Mouse (Mus musculus): Measurements from ENCODE around the gene Rfx8. TPM values are rescaled to one million over a fixed set of nuclear protein-coding genes. Genes with fewer than 3 reads are reported as not detected.
A peak's percentile ranks its signal among the peaks of the same experiment; 100 is the strongest.

Rfx8 gene
- polyA plus RNA-seq, 1 experiment from 2014 or later, result 0.18 TPM

DNA sequence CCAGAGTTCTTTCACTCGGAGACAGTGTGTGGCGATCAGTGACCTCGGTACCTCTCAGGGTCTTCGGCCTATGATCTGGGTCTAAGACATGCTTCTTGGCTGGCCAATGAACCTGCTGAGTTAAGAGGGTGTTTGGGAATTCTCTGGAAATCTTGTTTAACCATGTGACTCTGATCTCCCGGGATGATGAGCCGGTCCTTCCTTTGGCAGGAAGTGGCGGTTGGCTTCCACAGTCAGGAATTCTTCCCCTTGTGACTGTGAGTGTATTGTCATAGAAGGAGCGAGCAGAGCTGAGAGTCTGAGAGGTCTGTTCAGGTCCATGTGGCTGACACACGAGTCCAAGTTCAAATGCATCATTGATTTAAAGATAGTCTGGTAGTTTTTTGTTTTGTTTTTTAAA is 37.4 kb upstream of the Rfx8 start:
- no peaks in the 10 kb centered on the region for H3K9me3 ChIP-seq (ENCODE audit: control insufficient read depth, low read length)
- peaks cover 18% of the 10 kb centered on the region for H3K4me1 ChIP-seq (ENCODE audit: control insufficient read depth, insufficient read depth, low read length)
- H3K9ac ChIP-seq (ENCODE audit: low read depth, low read length), result no peak overlapping the region
- H3K36me3 ChIP-seq (ENCODE audit: control insufficient read depth, insufficient read depth, low read length), result no peaks in the 10 kb centered on the region
- no peak for ATAC-seq (ENCODE audit: low FRiP score, low TSS enrichment)
- H3K4me2 ChIP-seq (replicated peaks; ENCODE audit: low read depth, low read length), result no peak overlapping the region
- no peaks in the 10 kb centered on the region for H3K27me3 ChIP-seq (ENCODE audit: control insufficient read depth, insufficient read depth, low read length)
- WGBS, result 79% methylated on average over 9 of the region's 9 CpGs
- no peak overlapping the region for H3K4me3 ChIP-seq (ENCODE audit: low read length)
- no peak overlapping the region for H3K27ac ChIP-seq (ENCODE audit: low read depth, low read length)

DNA sequence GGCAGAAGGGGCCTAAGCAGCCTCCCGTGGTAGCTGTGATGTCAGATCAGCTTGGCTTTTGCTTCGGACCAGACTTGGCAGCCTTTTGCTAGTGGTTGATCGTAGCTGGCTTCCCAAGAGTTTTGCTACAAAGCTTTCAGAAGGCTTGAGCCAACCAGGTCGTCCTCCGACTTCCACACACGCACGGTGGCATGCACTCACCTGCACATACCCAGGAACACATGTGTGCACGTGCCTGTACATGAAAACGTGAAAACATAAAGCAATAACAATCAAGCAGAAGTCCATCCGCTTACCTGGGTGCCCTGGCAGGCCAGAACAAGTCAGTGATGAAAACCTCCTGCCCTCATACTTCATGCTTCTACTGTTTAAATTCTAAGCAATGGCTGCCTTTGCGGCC is 36.2 kb upstream of the Rfx8 start:
- H3K4me2 ChIP-seq (replicated peaks; ENCODE audit: low read depth, low read length), result no peak overlapping the region
- H3K9ac ChIP-seq (ENCODE audit: low read depth, low read length), result no peak overlapping the region
- no peaks in the 10 kb centered on the region for H3K36me3 ChIP-seq (ENCODE audit: control insufficient read depth, insufficient read depth, low read length)
- no peak overlapping the region for H3K27ac ChIP-seq (ENCODE audit: low read depth, low read length)
- no peaks in the 10 kb centered on the region for H3K27me3 ChIP-seq (ENCODE audit: control insufficient read depth, insufficient read depth, low read length)
- H3K9me3 ChIP-seq (ENCODE audit: control insufficient read depth, low read length), result no peaks in the 10 kb centered on the region
- 88% methylated on average over 11 of the region's 11 CpGs for WGBS
- peaks cover 15% of the 10 kb centered on the region for H3K4me1 ChIP-seq (ENCODE audit: control insufficient read depth, insufficient read depth, low read length)
- ATAC-seq (ENCODE audit: low FRiP score, low TSS enrichment), result no peak
- H3K4me3 ChIP-seq (ENCODE audit: low read length), result no peak overlapping the region

DNA sequence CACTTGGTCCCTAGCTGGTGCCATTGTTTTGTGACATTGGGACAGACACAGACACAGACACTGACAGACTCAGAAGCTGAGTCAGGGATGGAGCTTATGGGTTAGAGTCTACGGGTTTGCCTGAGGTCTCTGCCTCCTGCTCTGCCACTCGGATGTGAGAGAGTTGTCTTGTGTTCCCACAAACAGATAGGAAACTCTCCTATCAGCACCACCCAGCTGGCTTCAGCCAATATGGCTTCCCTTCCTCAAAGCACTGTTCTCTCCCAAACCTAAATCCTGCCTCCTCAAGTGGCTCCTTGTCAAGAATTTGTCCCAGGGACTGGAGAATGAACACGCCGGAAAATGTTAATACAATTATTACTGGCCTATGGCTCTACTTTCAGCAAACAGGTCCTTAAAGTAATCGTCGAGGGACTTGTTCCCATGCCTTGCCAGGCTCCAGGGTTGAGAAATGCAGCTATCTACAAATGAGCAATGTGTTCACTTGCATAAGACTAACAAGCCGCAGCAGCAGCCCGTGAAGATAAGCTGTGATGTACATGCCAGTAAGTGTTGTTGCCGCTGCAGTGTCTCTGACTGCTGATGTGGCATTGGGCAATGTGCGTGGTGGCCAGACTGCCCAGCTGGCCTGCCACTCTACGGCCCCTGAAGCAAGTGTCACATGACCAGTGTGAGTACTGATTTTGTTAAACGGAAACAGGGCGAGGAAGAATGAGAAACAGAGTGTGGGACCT is 33.6 kb upstream of the Rfx8 start:
- no peak for ATAC-seq (ENCODE audit: low FRiP score, low TSS enrichment)
- no peaks in the 10 kb centered on the region for H3K9me3 ChIP-seq (ENCODE audit: control insufficient read depth, low read length)

DNA sequence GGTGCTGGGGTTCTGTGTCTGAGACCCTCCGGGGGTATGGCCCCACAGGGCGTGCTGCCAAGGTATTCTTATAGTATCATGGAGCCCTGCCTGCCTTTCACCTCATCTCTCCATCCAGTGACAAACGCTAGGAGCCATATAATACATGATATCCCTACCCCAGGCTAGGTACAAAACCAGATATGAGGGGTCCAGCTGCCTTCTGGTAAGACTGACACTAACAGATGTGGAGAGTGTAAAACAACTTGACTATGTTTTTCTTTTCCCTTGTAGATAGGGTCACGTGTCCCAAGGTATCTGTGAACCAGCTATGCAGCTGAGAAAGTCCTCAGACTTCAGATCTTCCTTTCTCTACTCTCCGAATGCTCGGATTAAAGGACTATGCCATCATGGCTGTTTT is 30.7 kb upstream of the Rfx8 start:
- H3K4me1 ChIP-seq (ENCODE audit: control insufficient read depth, insufficient read depth, low read length), result peaks cover 12% of the 10 kb centered on the region
- no peaks in the 10 kb centered on the region for H3K9me3 ChIP-seq (ENCODE audit: control insufficient read depth, low read length)
- ATAC-seq (ENCODE audit: low FRiP score, low TSS enrichment), result no peak
- H3K27ac ChIP-seq (ENCODE audit: low read depth, low read length), result no peak overlapping the region
- no peak overlapping the region for H3K9ac ChIP-seq (ENCODE audit: low read depth, low read length)
- H3K27me3 ChIP-seq (ENCODE audit: control insufficient read depth, insufficient read depth, low read length), result no peaks in the 10 kb centered on the region
- no peaks in the 10 kb centered on the region for H3K36me3 ChIP-seq (ENCODE audit: control insufficient read depth, insufficient read depth, low read length)
- H3K4me2 ChIP-seq (replicated peaks; ENCODE audit: low read depth, low read length), result no peak overlapping the region
- WGBS, result 80% methylated on average over 6 of the region's 6 CpGs
- no peak overlapping the region for H3K4me3 ChIP-seq (ENCODE audit: low read length)

More for the DNA sequence above, 33.6 kb upstream of the Rfx8 start:
- Histone ChIP-seq H3K27me3 (ENCODE audit: control insufficient read depth, insufficient read depth, low read length) (no peaks in the 10 kb centered on the region), H3K4me1 (ENCODE audit: control insufficient read depth, insufficient read depth, low read length) (peaks cover 13% of the 10 kb centered on the region), H3K4me3 (ENCODE audit: low read length) (no peak overlapping the region), H3K4me2 (replicated peaks; ENCODE audit: low read depth, low read length) (no peak overlapping the region), H3K36me3 (ENCODE audit: control insufficient read depth, insufficient read depth, low read length) (no peaks in the 10 kb centered on the region), H3K9ac (ENCODE audit: low read depth, low read length) (no peak overlapping the region), H3K27ac (ENCODE audit: low read depth, low read length) (no peak overlapping the region)
- WGBS, result 83% methylated on average over 13 of the region's 13 CpGs

DNA sequence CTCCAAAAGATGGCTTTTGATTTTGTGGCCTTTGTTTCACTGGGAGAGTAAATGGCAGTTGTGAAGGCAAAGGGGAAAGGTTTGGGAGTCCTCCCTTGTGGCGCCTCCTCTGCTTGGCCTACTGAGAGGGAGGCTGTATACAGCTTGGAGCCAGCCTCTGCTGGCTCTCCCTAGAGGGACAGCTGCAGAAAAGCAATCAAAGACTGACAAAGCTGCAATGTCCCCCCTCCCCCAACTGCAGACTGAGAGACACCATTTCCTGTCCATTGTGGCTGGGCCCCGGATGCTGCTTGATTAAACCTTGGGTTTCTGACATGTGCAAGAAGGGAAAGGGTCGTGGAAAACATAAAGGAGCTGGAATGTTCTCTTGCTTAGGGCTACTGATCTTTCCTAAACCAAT is 28.9 kb upstream of the Rfx8 start:
- peaks cover 16% of the 10 kb centered on the region for H3K4me1 ChIP-seq (ENCODE audit: control insufficient read depth, insufficient read depth, low read length)
- no peaks in the 10 kb centered on the region for H3K27me3 ChIP-seq (ENCODE audit: control insufficient read depth, insufficient read depth, low read length)
- no peak for ATAC-seq (ENCODE audit: low FRiP score, low TSS enrichment)
- H3K9me3 ChIP-seq (ENCODE audit: control insufficient read depth, low read length), result no peaks in the 10 kb centered on the region
- 17% methylated on average over 3 of the region's 3 CpGs for WGBS
- H3K4me3 ChIP-seq (ENCODE audit: low read length), result no peak overlapping the region
- no peaks in the 10 kb centered on the region for H3K36me3 ChIP-seq (ENCODE audit: control insufficient read depth, insufficient read depth, low read length)
- H3K9ac ChIP-seq (ENCODE audit: low read depth, low read length), result no peak overlapping the region; the same call in 1 of the 2 replicates
- H3K27ac ChIP-seq (ENCODE audit: low read depth, low read length), result peak overlapping the region; percentile 53; the same call in 1 of the 2 replicates
- H3K4me2 ChIP-seq (replicated peaks; ENCODE audit: low read depth, low read length), result no peak overlapping the region

DNA sequence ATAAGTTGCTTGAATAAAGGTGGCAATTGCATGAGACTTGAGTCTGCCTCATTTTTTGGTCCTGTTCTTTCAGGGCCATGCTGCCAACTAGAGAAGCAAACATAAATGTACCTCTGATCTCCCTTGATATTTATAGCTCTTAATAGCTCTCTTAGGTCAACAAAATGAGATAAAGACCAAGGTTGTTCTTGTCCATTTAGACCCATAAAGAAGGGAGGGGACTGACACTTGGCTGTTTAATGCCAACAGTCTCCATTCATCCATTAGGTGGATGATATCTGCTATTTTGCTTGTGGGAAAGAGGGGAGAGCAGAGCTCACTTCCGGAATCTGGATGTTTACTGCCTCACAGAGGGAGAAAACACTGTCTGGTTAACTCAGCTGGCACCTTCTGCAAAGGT is 28.4 kb upstream of the Rfx8 start:
- Histone ChIP-seq H3K9ac (ENCODE audit: low read depth, low read length) (no peak overlapping the region; the same call in 1 of the 2 replicates), H3K27ac (ENCODE audit: low read depth, low read length) (no peak overlapping the region), H3K4me2 (replicated peaks; ENCODE audit: low read depth, low read length) (no peak overlapping the region), H3K9me3 (ENCODE audit: control insufficient read depth, low read length) (no peaks in the 10 kb centered on the region), H3K4me1 (ENCODE audit: control insufficient read depth, insufficient read depth, low read length) (peaks cover 16% of the 10 kb centered on the region), H3K36me3 (ENCODE audit: control insufficient read depth, insufficient read depth, low read length) (no peaks in the 10 kb centered on the region), H3K4me3 (ENCODE audit: low read length) (no peak overlapping the region), H3K27me3 (ENCODE audit: control insufficient read depth, insufficient read depth, low read length) (no peaks in the 10 kb centered on the region)
- 24% methylated on average over 1 of the region's 1 CpGs for WGBS
- no peak for ATAC-seq (ENCODE audit: low FRiP score, low TSS enrichment)

DNA sequence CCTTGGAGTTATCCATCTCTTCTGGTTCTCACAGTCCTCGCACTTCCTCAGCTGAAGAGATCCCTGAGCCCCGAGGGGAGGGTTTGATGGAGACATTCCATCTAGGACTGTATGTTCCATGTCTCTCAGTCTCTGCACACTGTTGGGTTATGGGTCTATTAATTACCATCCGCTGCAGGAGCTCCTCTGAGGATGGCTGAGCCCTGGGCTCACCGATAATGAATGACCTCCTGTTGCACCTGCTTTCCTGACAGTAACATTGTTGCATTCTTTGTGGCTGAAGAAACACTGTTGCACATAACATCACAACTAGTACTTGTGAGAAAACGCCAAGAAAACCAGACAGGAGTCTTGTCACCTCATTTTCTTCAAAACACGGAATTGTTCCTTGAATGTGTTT is 27.9 kb upstream of the Rfx8 start:
- H3K9me3 ChIP-seq (ENCODE audit: control insufficient read depth, low read length), result no peaks in the 10 kb centered on the region
- 61% methylated on average over 6 of the region's 6 CpGs for WGBS
- no peak overlapping the region for H3K9ac ChIP-seq (ENCODE audit: low read depth, low read length)
- no peaks in the 10 kb centered on the region for H3K36me3 ChIP-seq (ENCODE audit: control insufficient read depth, insufficient read depth, low read length)
- no peak overlapping the region for H3K27ac ChIP-seq (ENCODE audit: low read depth, low read length)
- H3K4me3 ChIP-seq (ENCODE audit: low read length), result no peak overlapping the region
- no peak overlapping the region for H3K4me2 ChIP-seq (replicated peaks; ENCODE audit: low read depth, low read length)
- peaks cover 16% of the 10 kb centered on the region for H3K4me1 ChIP-seq (ENCODE audit: control insufficient read depth, insufficient read depth, low read length)
- no peaks in the 10 kb centered on the region for H3K27me3 ChIP-seq (ENCODE audit: control insufficient read depth, insufficient read depth, low read length)
- no peak for ATAC-seq (ENCODE audit: low FRiP score, low TSS enrichment)

DNA sequence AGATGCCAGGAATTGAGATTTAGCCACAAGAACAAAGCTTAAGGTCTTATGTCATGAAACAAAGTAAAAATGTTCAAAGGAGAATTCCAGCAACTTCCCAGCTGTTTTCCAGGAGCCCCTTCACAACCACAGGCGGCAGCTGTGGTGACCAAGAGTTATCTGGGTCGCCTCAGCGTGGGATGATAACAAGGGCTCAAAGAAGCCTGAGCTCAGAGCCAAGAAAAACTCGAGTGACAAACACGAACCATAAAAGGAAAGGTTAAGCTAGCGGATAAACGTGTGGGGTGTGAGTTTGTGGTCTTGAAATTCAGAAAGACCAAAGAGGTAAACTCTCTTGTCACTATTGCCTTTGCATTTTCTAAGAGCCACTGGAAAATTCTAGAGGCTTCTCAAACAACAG is 25.7 kb upstream of the Rfx8 start:
- ATAC-seq (ENCODE audit: low FRiP score, low TSS enrichment), result no peak
- 29% methylated on average over 7 of the region's 7 CpGs for WGBS
- H3K4me2 ChIP-seq (replicated peaks; ENCODE audit: low read depth, low read length), result no peak overlapping the region

DNA sequence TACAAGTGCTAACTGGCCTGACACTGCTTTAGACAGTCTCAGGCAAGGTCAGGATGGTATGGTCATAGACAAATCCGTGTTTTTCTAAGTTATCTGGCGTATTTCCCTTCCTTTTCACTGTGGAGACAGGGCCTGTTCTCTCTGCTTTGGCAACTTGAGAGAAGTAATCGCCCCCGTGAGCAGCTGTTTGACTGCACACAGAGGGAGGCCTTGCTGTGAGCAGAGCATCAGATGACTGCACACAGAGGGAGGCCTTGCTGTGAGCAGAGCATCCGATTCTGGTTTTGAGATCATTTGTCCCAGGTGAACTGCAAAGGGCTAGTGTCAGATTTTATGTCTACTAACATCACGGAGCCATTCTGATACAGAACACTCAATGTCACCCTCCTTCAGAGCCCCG is 20.2 kb upstream of the Rfx8 start:
- H3K9ac ChIP-seq (ENCODE audit: low read depth, low read length), result no peak overlapping the region
- ATAC-seq (ENCODE audit: low FRiP score, low TSS enrichment), result peak; percentile 40; the same call in 1 of the 2 replicates
- no peaks in the 10 kb centered on the region for H3K9me3 ChIP-seq (ENCODE audit: control insufficient read depth, low read length)
- no peak overlapping the region for H3K4me3 ChIP-seq (ENCODE audit: low read length)
- H3K4me1 ChIP-seq (ENCODE audit: control insufficient read depth, insufficient read depth, low read length), result 0 out of 2 replicates have a peak, but pooled peaks cover 14% of the 10 kb centered on the region
- H3K27me3 ChIP-seq (ENCODE audit: control insufficient read depth, insufficient read depth, low read length), result no peaks in the 10 kb centered on the region
- 23% methylated on average over 7 of the region's 7 CpGs for WGBS
- H3K4me2 ChIP-seq (replicated peaks; ENCODE audit: low read depth, low read length), result no peak overlapping the region
- no peak overlapping the region for H3K27ac ChIP-seq (ENCODE audit: low read depth, low read length)
- H3K36me3 ChIP-seq (ENCODE audit: control insufficient read depth, insufficient read depth, low read length), result no peaks in the 10 kb centered on the region

More for the DNA sequence above, 25.7 kb upstream of the Rfx8 start:
- Histone ChIP-seq H3K27ac (ENCODE audit: low read depth, low read length) (peak overlapping the region; percentile 51; the same call in 1 of the 2 replicates), H3K36me3 (ENCODE audit: control insufficient read depth, insufficient read depth, low read length) (no peaks in the 10 kb centered on the region), H3K4me3 (ENCODE audit: low read length) (no peak overlapping the region), H3K9me3 (ENCODE audit: control insufficient read depth, low read length) (no peaks in the 10 kb centered on the region), H3K9ac (ENCODE audit: low read depth, low read length) (no peak overlapping the region), H3K4me1 (ENCODE audit: control insufficient read depth, insufficient read depth, low read length) (peaks cover 18% of the 10 kb centered on the region), H3K27me3 (ENCODE audit: control insufficient read depth, insufficient read depth, low read length) (no peaks in the 10 kb centered on the region)

All from kidney, embryonic 14.5 days (tissue).